Mouse (Mus musculus): ENCODE results near the gene Tcn2. TPM values are rescaled to one million over a fixed set of nuclear protein-coding genes. Genes with fewer than 3 reads are reported as not detected.

The Tcn2 gene
- polyA plus RNA-seq, 1 experiment from 2014 or later, result 27.2 TPM

- no peaks in the 10 kb centered on the region for H3K27me3 ChIP-seq
- no peaks in the 10 kb centered on the region for H3K9me3 ChIP-seq
- no peaks in the 10 kb centered on the region for H3K4me1 ChIP-seq (replicated peaks)
- ATAC-seq (ENCODE audit: low FRiP score, low read depth), result no peak
- no peak overlapping the region for H3K9ac ChIP-seq
- no peak overlapping the region for H3K27ac ChIP-seq (replicated peaks)
- no peaks in the 10 kb centered on the region for H3K36me3 ChIP-seq
- H3K4me2 ChIP-seq, result no peak overlapping the region
- 95% methylated on average over 3 of the region's 3 CpGs for WGBS
- no peak overlapping the region for H3K4me3 ChIP-seq
Observed at GRCm38 (mm10) chr11:3883711-3884110, 48.2 kb downstream of the Tcn2 start.

- Histone ChIP-seq H3K4me2 (no peak overlapping the region), H3K27ac (replicated peaks) (no peak overlapping the region), H3K36me3 (no peaks in the 10 kb centered on the region), H3K9ac (no peak overlapping the region), H3K4me1 (replicated peaks) (no peaks in the 10 kb centered on the region), H3K9me3 (no peaks in the 10 kb centered on the region), H3K27me3 (no peaks in the 10 kb centered on the region), H3K4me3 (no peak overlapping the region)
- 43% methylated on average over 2 of the region's 2 CpGs for WGBS
- ATAC-seq (ENCODE audit: low FRiP score, low read depth), result no peak
Observed at GRCm38 (mm10) chr11:3879836-3880235, 52.1 kb downstream of the Tcn2 start.

GRCm38 (mm10) chr11:3878660-3879059 is 53.3 kb downstream of the Tcn2 start:
- H3K9me3 ChIP-seq, result no peaks in the 10 kb centered on the region
- no peak for ATAC-seq (ENCODE audit: low FRiP score, low read depth)
- no peak overlapping the region for H3K4me3 ChIP-seq
- no peak overlapping the region for H3K4me2 ChIP-seq
- H3K9ac ChIP-seq, result no peak overlapping the region
- WGBS, result 83% methylated on average over 7 of the region's 7 CpGs
- no peaks in the 10 kb centered on the region for H3K36me3 ChIP-seq
- H3K27me3 ChIP-seq, result no peaks in the 10 kb centered on the region
- no peaks in the 10 kb centered on the region for H3K4me1 ChIP-seq (replicated peaks)
- no peak overlapping the region for H3K27ac ChIP-seq (replicated peaks)

GRCm38 (mm10) chr11:3876419-3876818 is 55.5 kb downstream of the Tcn2 start:
- no peak for ATAC-seq (ENCODE audit: low FRiP score, low read depth)
- no peak overlapping the region for H3K27ac ChIP-seq (replicated peaks)
- H3K36me3 ChIP-seq, result no peaks in the 10 kb centered on the region
- H3K9ac ChIP-seq, result no peak overlapping the region
- 77% methylated on average over 6 of the region's 6 CpGs for WGBS
- H3K4me2 ChIP-seq, result no peak overlapping the region
- no peak overlapping the region for H3K4me3 ChIP-seq
- H3K27me3 ChIP-seq, result no peaks in the 10 kb centered on the region
- no peaks in the 10 kb centered on the region for H3K9me3 ChIP-seq
- H3K4me1 ChIP-seq (replicated peaks), result no peaks in the 10 kb centered on the region

Other genes starting within 250 kb of the Tcn2 start
- 28.7 and 33.1 TPM in 2 replicates for gene Osbp2, start 68.3 kb downstream of the Tcn2 start, polyA plus RNA-seq (2015; fragmentation: Nextera tagmentation; extraction: Ambion mirVana)
- gene 4921536K21Rik, start 37.1 kb downstream of the Tcn2 start, polyA plus RNA-seq (2015; fragmentation: Nextera tagmentation; extraction: Ambion mirVana), result 0.43 and 0.53 TPM in 2 replicates
- gene Dusp18, start 36.9 kb downstream of the Tcn2 start, polyA plus RNA-seq (2015; fragmentation: Nextera tagmentation; extraction: Ambion mirVana), result 28.4 and 33.1 TPM in 2 replicates
- 17.3 and 20.3 TPM in 2 replicates for gene Slc35e4, start 17.5 kb downstream of the Tcn2 start, polyA plus RNA-seq (2015; fragmentation: Nextera tagmentation; extraction: Ambion mirVana)
- 55.2 and 57.5 TPM in 2 replicates for gene Pes1, start 31.8 kb upstream of the Tcn2 start, polyA plus RNA-seq (2015; fragmentation: Nextera tagmentation; extraction: Ambion mirVana)
- 0.13 TPM in 1 of 2 replicates, not detected in the other for gene 4930556J24Rik, start 44.6 kb upstream of the Tcn2 start, polyA plus RNA-seq (2015; fragmentation: Nextera tagmentation; extraction: Ambion mirVana)
- gene Gal3st1, start 51.5 kb upstream of the Tcn2 start, polyA plus RNA-seq (2015; fragmentation: Nextera tagmentation; extraction: Ambion mirVana), result 9.5 and 9.8 TPM in 2 replicates
- not detected in 2 replicates for gene Sec14l4, start 99.3 kb upstream of the Tcn2 start, polyA plus RNA-seq (2015; fragmentation: Nextera tagmentation; extraction: Ambion mirVana)
- gene Sec14l3, start 132.7 kb upstream of the Tcn2 start, polyA plus RNA-seq (2015; fragmentation: Nextera tagmentation; extraction: Ambion mirVana), result 0.39 and 0.86 TPM in 2 replicates
- 10.7 and 12.3 TPM in 2 replicates for gene Mtfp1, start 163.3 kb upstream of the Tcn2 start, polyA plus RNA-seq (2015; fragmentation: Nextera tagmentation; extraction: Ambion mirVana)
- gene Sec14l2, start 191.3 kb upstream of the Tcn2 start, polyA plus RNA-seq (2015; fragmentation: Nextera tagmentation; extraction: Ambion mirVana), result 6.1 and 6.4 TPM in 2 replicates
- 46.4 and 48.7 TPM in 2 replicates for gene Rnf215, start 203.0 kb upstream of the Tcn2 start, polyA plus RNA-seq (2015; fragmentation: Nextera tagmentation; extraction: Ambion mirVana)
- 8.3 and 10.0 TPM in 2 replicates for gene Ccdc157, start 228.1 kb upstream of the Tcn2 start, polyA plus RNA-seq (2015; fragmentation: Nextera tagmentation; extraction: Ambion mirVana)
- gene Sf3a1, start 228.2 kb upstream of the Tcn2 start, polyA plus RNA-seq (2015; fragmentation: Nextera tagmentation; extraction: Ambion mirVana), result 46.5 and 52.9 TPM in 2 replicates

All from hindbrain, embryonic 15.5 days (tissue).